Mouse (Mus musculus) embryonic fibroblast, embryonic 13.5 days (primary cell): ENCODE results near the gene 2010300C02Rik. TPM values are rescaled to one million over a fixed set of nuclear protein-coding genes. Genes with fewer than 3 reads are reported as not detected.

Experiments used
- H3K27ac ChIP-seq: 2 replicates; pipeline ENCODE4 v1.5.1; 2012; ENCODE audit warnings: low read length, control low read depth, inconsistent platforms; ENCODE audit not compliant: insufficient read depth
- H3K4me1 ChIP-seq: 2 replicates; pipeline ENCODE4 v1.6.1; 2011; ENCODE audit warnings: low read length; ENCODE audit not compliant: control insufficient read depth, insufficient read depth
- H3K4me3 ChIP-seq: 2 replicates; pipeline ENCODE4 v1.5.1; 2011; ENCODE audit warnings: mild to moderate bottlenecking, control low read depth, low read length; ENCODE audit not compliant: insufficient read depth
- CTCF ChIP-seq: IDR thresholded peaks from 2 replicates; pipeline ENCODE4 v1.5.1; 2011; ENCODE audit warnings: mild to moderate bottlenecking, control low read depth, low read length, moderate library complexity, borderline replicate concordance; ENCODE audit not compliant: insufficient read depth
- POLR2A ChIP-seq: IDR thresholded peaks from 2 replicates; pipeline ENCODE4 v1.6.1; 2011; ENCODE audit warnings: low read depth, mild to moderate bottlenecking, control low read depth, low read length, moderate library complexity
- polyA plus RNA-seq: library from polyadenylated mRNA; stranded (reverse); fragments of >200 nt; gene quantifications from 2 replicates; pipeline ENCODE4 v1.2.4, GENCODE M21; 2011; ENCODE audit warnings: low read depth; ENCODE audit not compliant: missing spikeins, insufficient read length

The 2010300C02Rik gene
- polyA plus RNA-seq, 1 experiment = 0.18 TPM

GRCm38 (mm10) chr1:37583795-37584464 lies 136.0 kb downstream of the 2010300C02Rik start:
- no peak overlapping the region for H3K4me3 ChIP-seq
- no peaks in the 10 kb centered on the region; the same call in 1 of the 2 replicates for H3K4me1 ChIP-seq
- no peak overlapping the region for H3K27ac ChIP-seq
- TF ChIP-seq CTCF (no peak), POLR2A (no peak)

DNA sequence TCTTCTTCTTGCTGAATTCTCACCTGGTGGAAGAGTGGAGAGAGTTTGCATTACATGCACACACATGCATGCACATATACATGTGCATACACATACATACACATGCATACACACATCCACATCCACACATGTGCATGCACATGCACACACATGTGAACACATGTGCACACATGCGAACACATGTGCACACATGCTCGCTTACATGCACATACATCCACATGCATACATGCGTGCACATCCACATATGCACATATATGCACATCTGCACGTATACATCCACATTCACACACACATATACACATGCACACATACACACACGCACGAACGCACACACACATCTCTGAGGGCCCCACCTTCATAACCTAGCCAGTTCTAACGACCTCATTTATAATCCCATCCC lies 136.7 kb downstream of the 2010300C02Rik start:
- TF ChIP-seq POLR2A (no peak), CTCF (no peak)
- H3K4me3 ChIP-seq = no peak overlapping the region
- H3K4me1 ChIP-seq = no peaks in the 10 kb centered on the region; the same call in 1 of the 2 replicates
- H3K27ac ChIP-seq = no peak overlapping the region

GRCm38 (mm10) chr1:37579686-37580085 lies 140.2 kb downstream of the 2010300C02Rik start:
- H3K27ac ChIP-seq = no peak overlapping the region
- no peak overlapping the region for H3K4me3 ChIP-seq

GRCm38 (mm10) chr1:37572528-37573272 lies 147.2 kb downstream of the 2010300C02Rik start:
- TF ChIP-seq POLR2A (no peak), CTCF (no peak)
- H3K4me3 ChIP-seq = no peak overlapping the region
- H3K4me1 ChIP-seq = no peaks in the 10 kb centered on the region
- H3K27ac ChIP-seq = no peak overlapping the region

More at GRCm38 (mm10) chr1:37579686-37580085, 140.2 kb downstream of the 2010300C02Rik start:
- no peaks in the 10 kb centered on the region for H3K4me1 ChIP-seq
- TF ChIP-seq CTCF (no peak), POLR2A (no peak)

- Histone ChIP-seq H3K4me1 (no peaks in the 10 kb centered on the region), H3K4me3 (no peak overlapping the region), H3K27ac (no peak overlapping the region)
- no peak for TF ChIP-seq CTCF
Observed at GRCm38 (mm10) chr1:37568379-37568778, 151.5 kb downstream of the 2010300C02Rik start.

- TF ChIP-seq CTCF = no peak
- no peak for TF ChIP-seq POLR2A
- Histone ChIP-seq H3K4me1 (no peaks in the 10 kb centered on the region), H3K4me3 (no peak overlapping the region), H3K27ac (no peak overlapping the region)
Observed at GRCm38 (mm10) chr1:37566754-37567153, 153.1 kb downstream of the 2010300C02Rik start.

- Histone ChIP-seq H3K4me3 (no peak overlapping the region), H3K4me1 (no peaks in the 10 kb centered on the region), H3K27ac (no peak overlapping the region)
- TF ChIP-seq POLR2A = no peak
- no peak for TF ChIP-seq CTCF
Observed at GRCm38 (mm10) chr1:37566344-37566743, 153.5 kb downstream of the 2010300C02Rik start.

DNA sequence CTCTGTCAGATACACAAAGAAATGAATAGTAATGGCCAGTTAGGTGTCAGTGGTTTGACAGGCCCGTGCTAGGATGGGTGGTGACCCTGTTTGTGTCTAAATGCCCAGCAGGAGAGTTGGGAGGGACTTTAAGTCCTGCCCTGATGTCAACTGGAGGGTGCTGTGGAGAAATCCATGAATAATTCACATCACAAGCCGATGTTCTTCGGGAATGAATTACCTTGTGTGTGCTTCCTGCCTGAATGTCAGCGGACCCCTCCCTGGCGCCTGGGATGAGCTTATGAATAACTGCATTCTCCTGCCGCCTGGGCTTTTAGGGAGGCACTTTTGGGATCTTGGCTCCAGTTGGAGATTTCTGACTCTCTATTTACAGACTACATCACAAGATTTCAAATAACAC lies 154.5 kb downstream of the 2010300C02Rik start:
- TF ChIP-seq POLR2A = no peak
- TF ChIP-seq CTCF = no peak

DNA sequence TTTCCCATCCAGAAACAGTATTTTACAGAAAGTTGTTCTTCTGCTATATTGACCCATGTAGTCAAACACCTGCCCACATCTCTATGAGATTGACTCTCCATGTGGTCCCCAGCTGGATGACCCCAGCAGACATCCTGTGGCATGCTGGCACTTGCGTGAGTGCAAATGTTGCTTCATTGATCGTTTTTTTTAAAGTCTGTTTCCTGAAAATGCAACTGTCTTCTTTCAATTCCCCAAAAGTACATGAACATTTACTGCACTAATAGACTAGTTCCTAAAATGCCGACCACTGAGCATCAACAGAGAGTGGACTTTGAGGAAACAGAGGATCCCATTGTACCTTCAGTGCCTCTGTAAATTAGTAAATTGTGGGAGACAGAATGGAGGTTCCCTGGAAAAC lies 157.9 kb downstream of the 2010300C02Rik start:
- no peak for TF ChIP-seq CTCF
- Histone ChIP-seq H3K4me3 (no peak overlapping the region), H3K27ac (no peak overlapping the region), H3K4me1 (no peaks in the 10 kb centered on the region)

More for the DNA sequence above, 154.5 kb downstream of the 2010300C02Rik start:
- H3K4me1 ChIP-seq = no peaks in the 10 kb centered on the region
- H3K4me3 ChIP-seq = no peak overlapping the region
- H3K27ac ChIP-seq = no peak overlapping the region

Other genes starting within 250 kb of the 2010300C02Rik start
- gene Mgat4a, start 179.1 kb downstream of the 2010300C02Rik start, polyA plus RNA-seq = 1.6 and 2.2 TPM in 2 replicates
- gene Tsga10, start 146.3 kb upstream of the 2010300C02Rik start, polyA plus RNA-seq = 3.1 and 3.3 TPM in 2 replicates
- 5.6 and 6.9 TPM in 2 replicates for gene Lipt1, start 151.7 kb upstream of the 2010300C02Rik start, polyA plus RNA-seq
- gene Mitd1, start 170.3 kb upstream of the 2010300C02Rik start, polyA plus RNA-seq = 28.4 and 29.2 TPM in 2 replicates
- gene Mrpl30, start 170.4 kb upstream of the 2010300C02Rik start, polyA plus RNA-seq = 158 and 204 TPM in 2 replicates
- not detected in 2 replicates for gene Lyg2, start 196.4 kb upstream of the 2010300C02Rik start, polyA plus RNA-seq
- not detected in 2 replicates for gene Lyg1, start 237.7 kb upstream of the 2010300C02Rik start, polyA plus RNA-seq